Mouse (Mus musculus) liver, postnatal 0 days (tissue): ENCODE results near the gene Thbd. TPM values are rescaled to one million over a fixed set of nuclear protein-coding genes. Genes with fewer than 3 reads are reported as not detected.

Experiments
- ATAC-seq: fragments of 200-750 bp; cut with Nextera tagmentation; 2 replicates; pipeline ENCODE4 v1.8.0; 2017; ENCODE audit warnings: mild to moderate bottlenecking, moderate library complexity
- DNase-seq: peaks from one replicate; pipeline ENCODE4 v3.0.0-alpha.2; 2016
- H3K27ac ChIP-seq: fragments of 300-500 bp; sonication (generic); 2 replicates; pipeline ENCODE4 v1.5.1; 2014; ENCODE audit warnings: antibody characterized with exemption, moderate library complexity, mild to moderate bottlenecking, low read depth
- H3K27me3 ChIP-seq: fragments of 300-500 bp; sonication (generic); 2 replicates; pipeline ENCODE4 v1.6.1; 2014; ENCODE audit warnings: low read length, control low read depth, mixed read lengths; ENCODE audit not compliant: insufficient read depth
- H3K36me3 ChIP-seq: fragments of 300-500 bp; sonication (generic); replicated peaks from 2 replicates; pipeline ENCODE4 v1.6.1; 2014; ENCODE audit warnings: mild to moderate bottlenecking, control low read depth, low read length, moderate library complexity, mixed read lengths; ENCODE audit not compliant: insufficient read depth
- H3K4me1 ChIP-seq: fragments of 300-500 bp; sonication (generic); 2 replicates; pipeline ENCODE4 v1.6.1; 2014; ENCODE audit warnings: antibody characterized with exemption, mild to moderate bottlenecking, control low read depth; ENCODE audit not compliant: insufficient read depth
- H3K4me2 ChIP-seq: fragments of 300-500 bp; sonication (generic); 2 replicates; pipeline ENCODE4 v1.6.1; 2014; ENCODE audit warnings: low read depth, mild to moderate bottlenecking, low read length, moderate library complexity, mixed read lengths
- H3K4me3 ChIP-seq: fragments of 300-500 bp; sonication (generic); 2 replicates; pipeline ENCODE4 v1.5.1; 2014; ENCODE audit warnings: low read depth, low read length
- H3K9ac ChIP-seq: fragments of 300-500 bp; sonication (generic); replicated peaks from 2 replicates; pipeline ENCODE4 v1.6.1; 2014; ENCODE audit warnings: mild to moderate bottlenecking, moderate library complexity
- H3K9me3 ChIP-seq: fragments of 300-500 bp; sonication (generic); 2 replicates; pipeline ENCODE4 v1.6.1; 2016; ENCODE audit warnings: mild to moderate bottlenecking, control low read depth, low read length, mixed read lengths
- CTCF ChIP-seq: sonication (generic); IDR thresholded peaks from 2 replicates; pipeline ENCODE4 v1.5.1; 2016; ENCODE audit warnings: antibody characterized with exemption, low read depth
- EP300 ChIP-seq: IDR thresholded peaks from 2 replicates; pipeline ENCODE4 v1.6.1; 2016; ENCODE audit warnings: antibody characterized with exemption, low read depth, mild to moderate bottlenecking
- WGBS: fragments of 180-500 bp; shearing (Covaris S2); extraction: QIAGEN DNeasy Blood & Tissue Kit; methylation state at CpG from one replicate; pipeline ENCODE4 v1.1.7; 2014; ENCODE audit not compliant: insufficient replicate concordance; 5-methylcytosine and 5-hydroxymethylcytosine counted together
- polyA plus RNA-seq: library from polyadenylated mRNA; unstranded; fragments of >200 nt; fragmentation: Nextera tagmentation; extraction: Ambion mirVana; gene quantifications from 2 replicates; pipeline ENCODE4 v1.2.1, GENCODE M21; 2015

The Thbd gene
- polyA plus RNA-seq, 1 experiment from 2014 or later, result 1.7 TPM

DNA sequence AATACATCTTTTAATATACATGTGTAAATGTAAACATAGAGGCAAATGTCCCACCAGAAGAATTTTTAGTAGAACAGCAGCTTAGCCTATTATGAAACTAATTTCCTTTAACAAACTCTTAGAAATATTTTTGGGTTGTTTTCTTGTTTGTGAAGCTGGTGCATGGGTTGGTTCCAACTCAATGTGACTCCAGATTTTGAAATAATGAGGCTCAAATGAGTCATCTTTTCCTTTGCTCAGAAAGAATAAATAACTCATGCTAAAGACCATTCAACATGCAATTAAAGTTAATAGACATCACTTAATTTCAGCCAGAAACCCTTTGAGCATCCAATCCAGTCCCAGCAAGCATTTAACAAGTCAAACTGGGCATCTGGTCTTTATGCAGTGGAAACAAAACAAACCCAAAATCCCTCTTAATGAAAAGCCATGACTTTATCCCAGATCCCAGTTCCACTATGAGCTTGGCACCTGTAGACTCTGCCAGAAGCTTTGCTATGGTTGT is 21.1 kb upstream of the Thbd start:
- Histone ChIP-seq H3K27ac (no peak overlapping the region), H3K4me2 (no peak overlapping the region), H3K9me3 (no peaks in the 10 kb centered on the region), H3K36me3 (no peaks in the 10 kb centered on the region), H3K9ac (no peak overlapping the region), H3K4me1 (peaks cover 4% of the 10 kb centered on the region; the same call in 1 of the 2 replicates), H3K27me3 (no peaks in the 10 kb centered on the region), H3K4me3 (no peak overlapping the region)
- ATAC-seq (no peak), DNase-seq (no peak)
- no peak for TF ChIP-seq EP300
- no peak for TF ChIP-seq CTCF

DNA sequence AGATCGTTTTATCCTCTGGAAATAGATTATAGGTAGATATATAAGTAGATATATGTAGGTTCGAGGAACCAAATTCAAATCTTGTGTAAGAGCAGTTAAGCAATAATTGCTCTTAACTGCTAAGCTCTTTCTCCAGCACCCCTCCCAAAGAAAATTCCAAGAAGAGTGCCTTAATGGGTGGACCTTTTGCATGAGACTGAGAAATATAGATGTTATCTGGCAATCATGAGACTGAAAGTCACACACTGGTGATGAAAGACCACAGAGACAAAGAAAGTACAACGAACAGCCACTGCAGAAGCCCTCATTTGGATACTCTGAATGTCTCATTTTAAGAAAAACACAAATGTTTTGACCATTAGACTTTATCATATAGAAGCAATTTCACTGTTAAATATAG is 20.5 kb upstream of the Thbd start:
- no peak overlapping the region for H3K4me2 ChIP-seq
- H3K4me3 ChIP-seq, result no peak overlapping the region
- DNase-seq, result no peak
- H3K36me3 ChIP-seq, result no peaks in the 10 kb centered on the region
- peaks cover 4% of the 10 kb centered on the region; the same call in 1 of the 2 replicates for H3K4me1 ChIP-seq
- no peaks in the 10 kb centered on the region for H3K9me3 ChIP-seq
- no peak for ATAC-seq
- H3K27me3 ChIP-seq, result no peaks in the 10 kb centered on the region
- TF ChIP-seq EP300, result no peak
- TF ChIP-seq CTCF, result no peak
- H3K9ac ChIP-seq, result no peak overlapping the region
- no peak overlapping the region for H3K27ac ChIP-seq
- 61% methylated on average over 3 of the region's 3 CpGs for WGBS

DNA sequence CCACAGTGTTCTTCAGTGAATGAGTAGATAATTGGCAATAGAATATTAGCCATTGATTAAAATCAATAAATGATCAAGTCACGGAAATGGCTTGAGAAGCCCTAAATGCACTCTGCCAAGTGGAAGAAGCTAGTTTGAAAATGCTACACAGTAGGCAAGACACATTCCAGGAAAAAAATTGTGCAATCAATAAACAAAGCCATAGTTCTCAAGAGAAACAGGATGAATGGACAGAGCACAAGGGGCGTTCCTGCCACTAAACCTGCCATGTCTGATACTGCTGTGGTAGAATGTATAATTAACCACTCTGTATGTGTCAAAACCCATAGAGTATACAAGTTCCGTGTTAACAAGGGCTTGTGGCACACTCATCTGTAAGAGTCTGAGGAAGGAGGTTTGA is 19.6 kb upstream of the Thbd start:
- TF ChIP-seq EP300, result no peak
- no peak for TF ChIP-seq CTCF
- no peaks in the 10 kb centered on the region for H3K27me3 ChIP-seq
- H3K36me3 ChIP-seq, result no peaks in the 10 kb centered on the region
- no peak overlapping the region for H3K4me2 ChIP-seq
- DNase-seq (no peak), ATAC-seq (no peak)
- WGBS, result 65% methylated on average over 3 of the region's 3 CpGs
- H3K9ac ChIP-seq, result no peak overlapping the region
- H3K27ac ChIP-seq, result no peak overlapping the region
- no peaks in the 10 kb centered on the region for H3K9me3 ChIP-seq
- H3K4me1 ChIP-seq, result peaks cover 4% of the 10 kb centered on the region; the same call in 1 of the 2 replicates
- H3K4me3 ChIP-seq, result no peak overlapping the region

DNA sequence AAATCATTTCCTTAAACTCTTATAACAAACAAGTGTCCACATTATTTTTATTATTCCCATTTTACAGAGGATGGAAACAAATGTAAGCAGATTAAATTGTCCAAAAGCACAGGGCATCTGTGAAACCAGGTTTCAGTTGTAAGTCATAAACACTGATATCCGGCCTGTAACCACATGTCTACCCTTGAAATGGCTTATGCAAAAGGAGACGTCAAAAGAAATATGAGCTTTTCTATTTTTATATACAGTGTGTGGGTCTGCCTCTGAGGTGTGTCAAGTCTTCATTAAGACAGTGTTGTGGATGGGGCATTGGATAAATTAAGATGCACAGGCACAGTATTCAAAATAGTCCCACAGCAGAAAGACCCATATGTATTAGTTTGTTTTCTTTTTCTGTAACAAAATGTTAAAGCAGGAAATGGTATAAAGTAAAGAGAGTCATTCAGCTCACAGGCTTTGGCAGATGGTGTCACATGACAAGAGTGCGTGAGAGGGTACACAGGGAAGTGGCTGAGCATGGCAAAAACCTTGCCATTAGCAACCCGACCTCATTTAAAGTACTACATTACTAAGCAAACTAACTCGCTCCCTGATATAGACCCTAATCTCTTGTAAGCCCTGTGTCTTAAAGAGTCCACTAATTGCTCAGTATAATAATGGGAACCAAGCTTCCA is 17.9 kb upstream of the Thbd start:
- no peak overlapping the region for H3K27ac ChIP-seq
- H3K27me3 ChIP-seq, result no peaks in the 10 kb centered on the region
- H3K4me1 ChIP-seq, result peaks cover 4% of the 10 kb centered on the region; the same call in 1 of the 2 replicates
- TF ChIP-seq CTCF (no peak), EP300 (no peak)
- no peak overlapping the region for H3K9ac ChIP-seq
- H3K4me2 ChIP-seq, result no peak overlapping the region
- H3K36me3 ChIP-seq, result no peaks in the 10 kb centered on the region
- DNase-seq (no peak), ATAC-seq (no peak)
- no peak overlapping the region for H3K4me3 ChIP-seq
- no peaks in the 10 kb centered on the region for H3K9me3 ChIP-seq
- 45% methylated on average over 5 of the region's 5 CpGs for WGBS

DNA sequence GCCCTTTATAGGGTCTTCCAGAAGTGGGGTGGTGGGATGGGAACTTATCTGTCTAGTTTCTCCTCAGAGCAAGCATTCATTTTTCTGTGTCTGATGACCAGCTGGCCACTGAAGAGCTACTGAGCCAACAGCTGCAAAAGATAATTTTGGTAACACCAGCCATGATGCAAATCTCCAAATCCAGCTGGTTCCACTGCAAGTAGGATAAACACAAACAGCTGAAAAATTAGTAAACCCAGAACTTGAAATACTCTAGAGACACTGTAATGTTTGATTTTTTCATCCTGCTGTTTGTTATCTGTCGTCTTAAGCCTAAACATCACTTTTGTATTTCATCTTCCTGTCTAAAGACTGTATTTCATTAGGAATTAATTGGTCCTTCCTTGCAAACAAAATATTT is 13.7 kb upstream of the Thbd start:
- DNase-seq (no peak), ATAC-seq (no peak)
- Histone ChIP-seq H3K9me3 (no peaks in the 10 kb centered on the region), H3K9ac (no peak overlapping the region), H3K27me3 (no peaks in the 10 kb centered on the region), H3K27ac (peak overlapping the region; percentile 34; the same call in 1 of the 2 replicates), H3K4me3 (no peak overlapping the region), H3K4me2 (no peak overlapping the region), H3K36me3 (no peaks in the 10 kb centered on the region), H3K4me1 (no peaks in the 10 kb centered on the region; the same call in 1 of the 2 replicates)
- TF ChIP-seq EP300 (no peak), CTCF (no peak)
- 64% methylated on average over 1 of the region's 1 CpGs for WGBS

DNA sequence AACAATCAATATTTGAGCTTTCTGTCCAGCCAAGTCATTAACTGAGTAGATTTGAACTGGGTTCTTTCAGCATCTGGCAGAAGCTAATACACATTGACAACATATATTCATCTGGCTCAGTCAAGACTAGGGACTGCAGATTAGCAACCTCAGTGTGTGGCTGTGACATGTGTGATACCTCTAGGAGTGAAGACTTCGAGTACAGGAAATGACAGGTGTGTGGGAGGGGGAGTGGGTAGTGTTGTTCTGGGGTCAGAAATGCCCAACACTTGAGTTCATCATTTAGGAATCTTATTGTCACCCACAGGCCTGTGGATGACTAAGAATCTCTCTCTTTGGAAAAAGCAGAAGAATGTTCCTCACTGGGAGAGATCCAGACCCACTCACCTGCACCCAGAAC is 13.1 kb upstream of the Thbd start:
- 23% methylated on average over 1 of the region's 1 CpGs for WGBS
- Histone ChIP-seq H3K9ac (no peak overlapping the region), H3K27ac (peak overlapping the region; percentile 34; the same call in 1 of the 2 replicates), H3K4me1 (no peaks in the 10 kb centered on the region), H3K9me3 (no peaks in the 10 kb centered on the region), H3K36me3 (no peaks in the 10 kb centered on the region), H3K4me2 (no peak overlapping the region), H3K27me3 (no peaks in the 10 kb centered on the region), H3K4me3 (no peak overlapping the region)
- ATAC-seq (no peak), DNase-seq (no peak)
- TF ChIP-seq EP300, result no peak
- TF ChIP-seq CTCF, result no peak

DNA sequence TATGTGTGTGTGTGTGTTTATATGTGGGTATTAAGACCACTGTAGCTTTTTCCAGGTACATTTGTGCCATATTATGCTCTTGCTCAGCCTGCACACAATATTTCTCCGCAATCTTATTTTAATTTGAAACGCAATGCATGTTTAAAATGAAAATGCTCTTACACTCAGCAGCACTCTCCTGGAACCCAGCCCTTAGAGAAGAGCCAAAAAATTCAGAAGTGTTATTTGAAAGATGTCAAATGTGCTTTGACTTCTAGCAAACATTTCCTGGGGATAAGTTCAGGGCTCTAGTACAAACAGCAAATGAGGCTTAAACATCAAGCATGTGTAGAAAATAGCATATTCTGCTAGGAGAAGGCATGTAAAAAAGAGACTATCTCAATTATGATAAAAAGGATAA is 11.8 kb upstream of the Thbd start:
- Histone ChIP-seq H3K27me3 (no peaks in the 10 kb centered on the region), H3K36me3 (no peaks in the 10 kb centered on the region), H3K4me1 (no peaks in the 10 kb centered on the region), H3K4me2 (no peak overlapping the region), H3K4me3 (no peak overlapping the region), H3K9me3 (no peaks in the 10 kb centered on the region), H3K27ac (no peak overlapping the region), H3K9ac (no peak overlapping the region)
- TF ChIP-seq EP300 (no peak), CTCF (no peak)
- ATAC-seq (no peak), DNase-seq (no peak)
- 78% methylated on average over 2 of the region's 2 CpGs for WGBS
